Mouse (Mus musculus) lung, postnatal 4 days (tissue): ENCODE measurements around the gene Pex16.
A peak's percentile ranks its signal among the peaks of the same experiment; 100 is the strongest.
"Not testable (repeated sequence)": the region's sequence is repeated elsewhere in the genome, so short reads cannot be mapped to it uniquely, and the experiment has no call there.

Experiments used
- DNase-seq, 2 experiments: peaks; one replicate each; pipeline ENCODE4 v3.0.0; 2021

The Pex16 gene

GRCm38 (mm10) chr2:92389645-92390044 lies 15.2 kb downstream of the Pex16 start:
- DNase-seq: no peak

GRCm38 (mm10) chr2:92390206-92390930 lies 15.9 kb downstream of the Pex16 start:
- DNase-seq: peak; percentile 45 to 56

- DNase-seq: no peak
Measured at GRCm38 (mm10) chr2:92391116-92391515, 16.6 kb downstream of the Pex16 start.

- DNase-seq: peak in 1 of 2 experiments; percentile 27
Measured at GRCm38 (mm10) chr2:92391703-92392317, 17.3 kb downstream of the Pex16 start.

- peak in 1 of 2 experiments; percentile 43 for DNase-seq
Measured at GRCm38 (mm10) chr2:92392318-92393264, 18.1 kb downstream of the Pex16 start.

GRCm38 (mm10) chr2:92395535-92395934 lies 21.1 kb downstream of the Pex16 start:
- DNase-seq: no peak

- no peak for DNase-seq
Measured at GRCm38 (mm10) chr2:92397436-92397835, 23.0 kb downstream of the Pex16 start.

GRCm38 (mm10) chr2:92399877-92400276 lies 25.4 kb downstream of the Pex16 start:
- DNase-seq: not testable (repeated sequence)

GRCm38 (mm10) chr2:92400682-92401081 lies 26.2 kb downstream of the Pex16 start:
- DNase-seq: no peak

- peak in 1 of 2 experiments; percentile 50 for DNase-seq
Measured at GRCm38 (mm10) chr2:92401091-92401561, 26.6 kb downstream of the Pex16 start, which contains the start of gene Mapk8ip1. TSS of gene Mapk8ip1 (minus strand) at chr2:92401263.

- no peak for DNase-seq
Measured at GRCm38 (mm10) chr2:92402591-92403326, 28.3 kb downstream of the Pex16 start.

GRCm38 (mm10) chr2:92403776-92404319 lies 29.4 kb downstream of the Pex16 start:
- no peak for DNase-seq

GRCm38 (mm10) chr2:92404737-92405136 lies 30.3 kb downstream of the Pex16 start:
- no peak for DNase-seq

GRCm38 (mm10) chr2:92405687-92406086 lies 31.2 kb downstream of the Pex16 start:
- DNase-seq: no peak

- DNase-seq: no peak
Measured at GRCm38 (mm10) chr2:92408309-92409045, 34.0 kb downstream of the Pex16 start.

GRCm38 (mm10) chr2:92411705-92412104 lies 37.2 kb downstream of the Pex16 start:
- DNase-seq: no peak

- DNase-seq: no peak
Measured at GRCm38 (mm10) chr2:92421723-92422387, 47.4 kb downstream of the Pex16 start.

GRCm38 (mm10) chr2:92422388-92423135 lies 48.1 kb downstream of the Pex16 start:
- DNase-seq: peak in 1 of 2 experiments; percentile 46

GRCm38 (mm10) chr2:92423156-92423555 lies 48.7 kb downstream of the Pex16 start:
- peak in 1 of 2 experiments; percentile 17 for DNase-seq
